Mouse (Mus musculus) cerebellum, adult 2 months (tissue): Measurements from ENCODE around the gene Tmx4. TPM values are rescaled to one million over a fixed set of nuclear protein-coding genes. Genes with fewer than 3 reads are reported as not detected.
"Not testable (repeated sequence)": the region's sequence is repeated elsewhere in the genome, so short reads cannot be mapped to it uniquely, and the experiment has no call there.

Experiments used
- DNase-seq, 2 experiments: peaks; one replicate each; pipeline ENCODE4 v3.0.0; 2021
- H3K27ac ChIP-seq: fragments of 200-500 bp; 2 replicates; pipeline ENCODE4 v1.5.1; 2012; ENCODE audit warnings: low read length, control low read depth, inconsistent platforms; ENCODE audit not compliant: insufficient read depth
- H3K27me3 ChIP-seq: fragments of 200-500 bp; 2 replicates; pipeline ENCODE4 v1.6.1; 2012; ENCODE audit warnings: inconsistent platforms, mild to moderate bottlenecking, low read length, moderate library complexity; ENCODE audit not compliant: control insufficient read depth, insufficient read depth
- H3K4me1 ChIP-seq: fragments of 200-500 bp; 2 replicates; pipeline ENCODE4 v1.6.1; 2011; ENCODE audit warnings: low read length; ENCODE audit not compliant: control insufficient read depth, insufficient read depth
- H3K4me3 ChIP-seq: fragments of 200-500 bp; replicated peaks from 2 replicates; pipeline ENCODE3; 2011; ENCODE audit warnings: mild to moderate bottlenecking, low read depth, low read length, control low read depth; ENCODE audit not compliant: insufficient read depth
- CTCF ChIP-seq: fragments of 200-500 bp; IDR thresholded peaks from 2 replicates; pipeline ENCODE4 v1.5.1; 2011; ENCODE audit warnings: low read depth, mild to moderate bottlenecking, control low read depth, low read length, moderate library complexity, borderline replicate concordance; ENCODE audit not compliant: insufficient read depth
- POLR2A ChIP-seq: fragments of 200-500 bp; IDR thresholded peaks from 2 replicates; pipeline ENCODE4 v1.6.1; 2011; ENCODE audit warnings: low read length, control low read depth, borderline replicate concordance; ENCODE audit not compliant: insufficient read depth
- WGBS: fragments of 180-500 bp; shearing (Covaris S2); methylation state at CpG from one replicate; pipeline ENCODE4 v1.1.7; 2018; 5-methylcytosine and 5-hydroxymethylcytosine counted together
- polyA plus RNA-seq: library from polyadenylated mRNA; depleted of rRNA; stranded (reverse); fragments of >200 nt; gene quantifications from 2 replicates; pipeline ENCODE4 v1.2.3, GENCODE M21; 2012

The Tmx4 gene
- polyA plus RNA-seq, 1 experiment = 72.3 TPM

GRCm38 (mm10) chr2:134641372-134641771, 2.6 kb downstream of the Tmx4 start:
- no peak for DNase-seq
- H3K27me3 ChIP-seq = no peaks in the 10 kb centered on the region
- H3K4me1 ChIP-seq = peaks cover 3% of the 10 kb centered on the region; the same call in 1 of the 2 replicates
- 74% methylated on average over 5 of the region's 5 CpGs for WGBS
- no peak for TF ChIP-seq POLR2A
- TF ChIP-seq CTCF = no peak
- H3K27ac ChIP-seq = no peak overlapping the region
- peak overlapping the region; percentile 9 for H3K4me3 ChIP-seq

GRCm38 (mm10) chr2:134640398-134640797, 3.5 kb downstream of the Tmx4 start:
- no peak for TF ChIP-seq CTCF
- WGBS = 34% methylated on average over 1 of the region's 1 CpGs
- Histone ChIP-seq H3K4me1 (peaks cover 3% of the 10 kb centered on the region; the same call in 1 of the 2 replicates), H3K27ac (no peak overlapping the region), H3K27me3 (no peaks in the 10 kb centered on the region), H3K4me3 (no peak overlapping the region)
- no peak for DNase-seq

- H3K27ac ChIP-seq = not testable (repeated sequence)
- WGBS = 92% methylated on average over 2 of the region's 2 CpGs
These were observed 15.4 kb downstream of the Tmx4 start for GRCm38 (mm10) chr2:134628541-134628940.

GRCm38 (mm10) chr2:134604935-134605334, 39.0 kb downstream of the Tmx4 start:
- Histone ChIP-seq H3K4me1 (no peaks in the 10 kb centered on the region), H3K27me3 (no peaks in the 10 kb centered on the region), H3K4me3 (no peak overlapping the region), H3K27ac (no peak overlapping the region)
- TF ChIP-seq POLR2A (no peak), CTCF (no peak)
- no peak for DNase-seq

More at GRCm38 (mm10) chr2:134628541-134628940, 15.4 kb downstream of the Tmx4 start:
- not testable (repeated sequence) for DNase-seq, H3K27me3 ChIP-seq, H3K4me3 ChIP-seq, H3K4me1 ChIP-seq

GRCm38 (mm10) chr2:134591081-134591694, 52.8 kb downstream of the Tmx4 start:
- no peak for DNase-seq
- whole genome bisulfite sequencing = 95% methylated on average over 6 of the region's 6 CpGs
- Histone ChIP-seq H3K4me3 (no peak overlapping the region), H3K27ac (no peak overlapping the region), H3K4me1 (no peaks in the 10 kb centered on the region), H3K27me3 (no peaks in the 10 kb centered on the region)
- no peak for TF ChIP-seq POLR2A
- no peak for TF ChIP-seq CTCF

DNA sequence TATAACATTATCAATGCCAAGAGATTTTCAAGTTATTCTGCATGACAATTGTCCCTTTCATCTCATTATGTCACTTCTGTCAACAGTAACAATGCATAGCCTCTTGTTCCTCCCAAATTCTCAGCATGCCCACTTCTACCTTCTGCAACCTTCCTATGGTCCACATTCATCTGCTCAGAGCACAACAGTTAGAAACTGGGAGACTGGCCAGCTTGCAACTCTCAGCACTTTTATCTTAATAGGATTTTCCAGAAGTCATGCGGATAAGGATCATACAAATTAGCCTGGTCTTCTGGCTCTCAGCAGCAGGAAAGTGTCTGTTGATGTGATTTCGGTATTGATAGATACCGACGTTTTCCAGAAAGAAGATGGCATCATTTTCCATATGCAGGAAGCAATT, 58.7 kb downstream of the Tmx4 start:
- no peak overlapping the region for H3K4me3 ChIP-seq
- H3K27ac ChIP-seq = no peak overlapping the region
- no peaks in the 10 kb centered on the region for H3K27me3 ChIP-seq
- no peak for TF ChIP-seq CTCF
- TF ChIP-seq POLR2A = no peak
- H3K4me1 ChIP-seq = no peaks in the 10 kb centered on the region
- WGBS = 8% methylated on average over 4 of the region's 4 CpGs
- DNase-seq = no peak

- no peak for DNase-seq
- 98% methylated on average over 3 of the region's 3 CpGs for WGBS
- TF ChIP-seq CTCF (no peak), POLR2A (no peak)
- no peak overlapping the region for H3K4me3 ChIP-seq
- H3K27ac ChIP-seq = no peak overlapping the region
- H3K27me3 ChIP-seq = no peaks in the 10 kb centered on the region
- H3K4me1 ChIP-seq = no peaks in the 10 kb centered on the region
These were observed 84.5 kb downstream of the Tmx4 start for GRCm38 (mm10) chr2:134559422-134559821.

DNA sequence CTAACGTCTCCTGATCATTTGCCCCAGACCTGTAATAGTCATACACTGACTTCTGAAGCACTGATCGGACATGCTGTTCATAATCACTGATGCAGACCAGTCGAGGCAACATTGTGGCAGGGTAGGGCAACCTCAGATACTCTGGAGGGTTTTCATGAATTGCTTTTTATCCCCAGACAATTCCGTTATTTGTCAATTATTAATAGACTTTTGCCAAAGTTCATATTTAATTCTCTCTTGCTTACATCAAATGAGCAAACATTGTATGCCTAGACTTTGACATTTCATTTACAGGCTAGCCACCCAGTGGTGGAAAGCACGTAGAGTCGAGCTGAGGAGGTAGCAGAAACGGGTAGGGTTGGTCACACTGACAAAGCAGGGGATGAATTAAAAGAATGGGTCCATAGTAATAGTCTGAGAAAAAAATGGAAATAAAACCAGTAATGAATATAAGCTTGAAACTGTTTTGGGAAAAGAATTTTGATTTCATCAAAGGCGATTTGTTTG, 89.7 kb downstream of the Tmx4 start, which contains the start of gene Hao1:
Hao1 (minus strand) TSS at position 148 of the 507 bp plus-strand sequence.
- H3K27me3 ChIP-seq = no peaks in the 10 kb centered on the region
- H3K4me1 ChIP-seq = no peaks in the 10 kb centered on the region
- H3K27ac ChIP-seq = no peak within 1 kb of the TSS
- H3K4me3 ChIP-seq = no peak within 1 kb of the TSS
- 85% methylated on average over 8 of the region's 8 CpGs for WGBS
- no peak for DNase-seq
- TF ChIP-seq POLR2A (no peak), CTCF (no peak)
